Mouse (Mus musculus) neural tube, embryonic 13.5 days (tissue): Measurements from ENCODE around the gene Car2. TPM values are rescaled to one million over a fixed set of nuclear protein-coding genes. Genes with fewer than 3 reads are reported as not detected.
A peak's percentile ranks its signal among the peaks of the same experiment; 100 is the strongest.

Experiments
- ATAC-seq: fragments of 200-750 bp; cut with Nextera tagmentation; 2 replicates; pipeline ENCODE4 v1.8.0; 2017; ENCODE audit warnings: low read depth, mild to moderate bottlenecking, moderate TSS enrichment, moderate library complexity
- H3K27ac ChIP-seq: fragments of 300-500 bp; sonication (generic); replicated peaks from 2 replicates; pipeline ENCODE4 v1.5.1; 2015; ENCODE audit warnings: moderate library complexity, mild to moderate bottlenecking, inconsistent platforms
- H3K27me3 ChIP-seq: fragments of 300-500 bp; sonication (generic); 2 replicates; pipeline ENCODE4 v1.6.1; 2015; ENCODE audit warnings: mild to moderate bottlenecking, inconsistent platforms
- H3K36me3 ChIP-seq: fragments of 300-500 bp; sonication (generic); 2 replicates; pipeline ENCODE4 v1.6.1; 2015; ENCODE audit warnings: mild to moderate bottlenecking, inconsistent platforms
- H3K4me1 ChIP-seq: fragments of 300-500 bp; sonication (generic); replicated peaks from 2 replicates; pipeline ENCODE4 v1.6.1; 2015; ENCODE audit warnings: inconsistent platforms
- H3K4me2 ChIP-seq: fragments of 300-500 bp; sonication (generic); 2 replicates; pipeline ENCODE4 v1.6.1; 2015; ENCODE audit warnings: inconsistent platforms, mild to moderate bottlenecking, moderate library complexity
- H3K4me3 ChIP-seq: fragments of 300-500 bp; sonication (generic); 2 replicates; pipeline ENCODE4 v1.5.1; 2015; ENCODE audit warnings: mild to moderate bottlenecking, inconsistent platforms
- H3K9ac ChIP-seq: fragments of 300-500 bp; sonication (generic); 2 replicates; pipeline ENCODE4 v1.6.1; 2015; ENCODE audit warnings: moderate library complexity, mild to moderate bottlenecking, inconsistent platforms
- H3K9me3 ChIP-seq: fragments of 300-500 bp; sonication (generic); 2 replicates; pipeline ENCODE4 v1.6.1; 2016; ENCODE audit warnings: inconsistent platforms
- WGBS: fragments of 180-500 bp; shearing (Covaris S2); methylation state at CpG from one replicate; pipeline ENCODE4 v1.1.7; 2015; 5-methylcytosine and 5-hydroxymethylcytosine counted together
- polyA plus RNA-seq: library from polyadenylated mRNA; unstranded; fragments of >200 nt; fragmentation: Nextera tagmentation; extraction: Ambion mirVana; gene quantifications from 2 replicates; pipeline ENCODE4 v1.2.1, GENCODE M21; 2015

The Car2 gene
- polyA plus RNA-seq, 1 experiment from 2014 or later: 24.4 TPM

DNA sequence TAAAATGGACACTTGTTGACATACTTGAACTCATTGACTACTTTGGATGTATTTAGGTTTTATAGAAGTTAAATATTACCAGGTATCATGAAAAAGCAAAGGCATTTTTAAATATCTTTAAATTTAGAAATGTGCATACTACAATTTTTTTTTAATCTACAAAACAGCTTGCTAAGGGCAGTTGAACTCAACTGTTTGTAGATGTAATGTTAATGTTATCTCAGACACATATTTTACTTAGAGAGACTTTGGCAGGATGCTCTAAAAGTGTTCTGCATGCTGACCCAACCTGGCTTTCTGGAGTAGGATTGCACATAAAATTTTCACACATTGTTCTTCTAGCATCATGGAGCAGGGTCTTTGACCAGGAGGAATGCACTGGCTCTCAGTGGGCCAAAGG, 4.1 kb upstream of the Car2 start:
- Histone ChIP-seq H3K36me3 (no peaks in the 10 kb centered on the region), H3K4me1 (0 out of 2 replicates have a peak, but pooled peaks cover 2% of the 10 kb centered on the region), H3K4me2 (no peak overlapping the region), H3K9ac (no peak overlapping the region), H3K4me3 (no peak overlapping the region), H3K27ac (no peak overlapping the region), H3K9me3 (no peaks in the 10 kb centered on the region), H3K27me3 (peaks cover 12% of the 10 kb centered on the region)
- ATAC-seq: no peak

DNA sequence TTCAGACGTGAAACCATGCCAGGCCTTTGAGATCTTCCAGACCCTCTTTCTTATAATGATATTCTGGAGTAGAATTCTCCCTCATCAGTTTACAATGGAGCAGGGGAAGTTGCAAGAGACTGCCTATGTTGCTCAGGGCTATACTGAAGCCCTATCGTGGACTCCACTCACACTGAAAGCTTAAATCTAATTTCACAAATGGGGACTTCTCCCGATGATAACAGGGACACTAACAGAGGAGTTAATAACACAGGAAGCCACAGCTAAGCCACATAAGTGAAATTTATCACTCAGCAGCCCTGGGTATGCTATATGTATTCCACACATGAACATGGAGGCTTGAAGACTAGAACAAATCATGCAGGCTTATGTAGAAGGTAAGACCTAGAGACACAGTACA, 3.3 kb upstream of the Car2 start:
- WGBS: 87% methylated on average over 3 of the region's 3 CpGs
- Histone ChIP-seq H3K4me1 (0 out of 2 replicates have a peak, but pooled peaks cover 5% of the 10 kb centered on the region), H3K27me3 (peaks cover 18% of the 10 kb centered on the region), H3K9ac (no peak overlapping the region), H3K4me3 (no peak overlapping the region), H3K4me2 (no peak overlapping the region), H3K9me3 (no peaks in the 10 kb centered on the region), H3K27ac (no peak overlapping the region), H3K36me3 (no peaks in the 10 kb centered on the region)
- no peak for ATAC-seq

DNA sequence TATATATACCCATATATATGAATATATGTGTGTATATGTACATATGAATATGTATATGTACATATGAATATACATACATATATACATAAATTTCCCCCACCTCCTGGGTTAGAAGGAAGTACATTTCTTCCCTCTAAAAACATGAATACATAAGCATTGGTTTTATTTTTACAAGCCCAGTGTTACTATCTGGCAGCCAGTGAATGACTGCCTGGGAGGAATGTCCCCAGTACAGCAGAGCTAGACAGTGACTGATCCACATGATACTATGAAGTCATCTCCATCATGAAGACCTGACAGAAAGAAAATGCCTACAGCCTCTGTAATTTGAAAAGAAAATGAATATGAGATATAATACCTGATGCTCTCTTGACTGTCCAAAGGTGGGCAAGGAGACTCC, 1.2 kb upstream of the Car2 start:
- Histone ChIP-seq H3K4me2 (no peak overlapping the region), H3K9ac (no peak overlapping the region), H3K4me1 (0 out of 2 replicates have a peak, but pooled peaks cover 5% of the 10 kb centered on the region), H3K27ac (no peak overlapping the region), H3K4me3 (no peak overlapping the region), H3K9me3 (no peaks in the 10 kb centered on the region), H3K27me3 (peaks cover 25% of the 10 kb centered on the region), H3K36me3 (no peaks in the 10 kb centered on the region)
- ATAC-seq: no peak

DNA sequence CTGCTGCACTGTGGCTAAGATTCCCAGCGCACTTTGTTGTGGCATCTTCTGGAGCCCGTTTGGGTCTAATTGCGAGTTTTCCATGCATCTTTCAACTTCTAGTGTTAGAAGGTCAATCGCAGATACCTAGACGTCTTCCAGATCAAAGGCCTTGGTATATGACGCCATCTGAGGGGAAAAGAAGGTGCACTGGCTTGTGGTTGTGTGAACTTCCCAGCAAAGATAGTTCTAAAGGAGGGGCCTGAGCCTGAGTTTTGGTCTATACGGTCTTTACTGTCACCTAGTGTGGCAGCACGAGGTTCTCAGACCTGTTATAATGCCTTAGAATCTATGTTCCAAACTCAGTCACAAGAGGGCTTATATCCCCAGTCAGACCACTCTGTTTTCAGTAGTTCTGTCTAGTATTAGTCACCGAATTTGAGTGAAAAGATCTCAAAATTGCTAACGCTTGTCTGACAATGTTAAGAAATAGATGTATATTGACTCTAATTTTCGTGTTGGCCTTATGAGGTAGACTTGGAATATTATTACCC, 1.1 kb downstream of the Car2 start:
- H3K4me2 ChIP-seq: peak overlapping the region; percentile 82
- H3K27me3 ChIP-seq: peaks cover 28% of the 10 kb centered on the region
- no peak for ATAC-seq
- WGBS: 37% methylated on average over 11 of the region's 11 CpGs
- H3K9ac ChIP-seq: peak overlapping the region; percentile 87; the same call in 1 of the 2 replicates
- no peaks in the 10 kb centered on the region for H3K9me3 ChIP-seq
- peak overlapping the region; percentile 71 for H3K4me3 ChIP-seq
- H3K27ac ChIP-seq: no peak overlapping the region
- 0 out of 2 replicates have a peak, but pooled peaks cover 5% of the 10 kb centered on the region for H3K4me1 ChIP-seq
- H3K36me3 ChIP-seq: no peaks in the 10 kb centered on the region

DNA sequence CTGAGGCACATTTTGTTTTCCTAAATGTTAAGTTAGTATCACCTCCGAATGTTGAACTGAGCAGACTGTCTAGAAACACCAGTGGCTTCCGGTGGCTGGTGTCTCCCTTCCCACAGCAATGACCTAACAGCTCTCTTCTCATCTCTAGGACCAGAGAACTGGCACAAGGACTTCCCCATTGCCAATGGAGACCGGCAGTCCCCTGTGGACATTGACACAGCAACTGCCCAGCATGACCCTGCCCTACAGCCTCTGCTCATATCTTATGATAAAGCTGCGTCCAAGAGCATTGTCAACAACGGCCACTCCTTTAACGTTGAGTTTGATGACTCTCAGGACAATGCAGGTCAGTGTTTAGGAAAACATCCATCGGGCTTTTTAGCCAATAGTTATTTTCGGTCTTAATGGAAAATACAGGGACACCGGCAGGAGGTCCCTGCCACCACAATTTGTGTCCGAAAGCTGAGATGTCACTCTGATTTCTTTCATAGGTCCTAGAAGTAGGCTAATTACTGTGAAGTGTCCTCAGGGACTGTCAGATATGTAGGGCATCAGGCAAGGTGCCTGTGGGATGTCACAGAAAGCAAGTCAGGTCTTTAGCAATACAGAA, 1.7 kb downstream of the Car2 start:
- H3K4me3 ChIP-seq: no peak overlapping the region
- WGBS: 64% methylated on average over 10 of the region's 10 CpGs

DNA sequence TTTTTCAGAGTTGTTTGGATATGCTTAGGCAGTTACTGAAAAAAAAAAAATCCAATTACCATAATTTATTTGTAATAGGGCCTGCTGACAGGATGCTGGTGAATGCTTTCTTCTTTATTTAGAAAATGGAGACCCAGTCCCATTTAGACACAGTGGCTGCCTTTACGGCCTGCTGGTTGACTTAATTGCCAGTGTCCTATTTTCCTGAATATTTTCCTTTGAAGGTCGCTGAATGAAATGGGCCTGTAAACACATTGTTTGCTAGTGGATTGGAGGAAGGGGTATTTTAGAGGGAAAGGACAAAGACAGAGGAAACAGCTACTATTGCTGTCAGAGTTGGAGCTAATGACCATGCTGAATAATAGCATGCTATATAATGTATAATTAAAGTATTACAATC, 2.5 kb downstream of the Car2 start:
- Histone ChIP-seq H3K4me2 (no peak overlapping the region), H3K4me1 (0 out of 2 replicates have a peak, but pooled peaks cover 5% of the 10 kb centered on the region), H3K27ac (no peak overlapping the region), H3K27me3 (peaks cover 26% of the 10 kb centered on the region), H3K4me3 (no peak overlapping the region), H3K9ac (no peak overlapping the region), H3K36me3 (no peaks in the 10 kb centered on the region), H3K9me3 (no peaks in the 10 kb centered on the region)
- 22% methylated on average over 2 of the region's 2 CpGs for WGBS
- ATAC-seq: no peak

More for the DNA sequence above, 1.7 kb downstream of the Car2 start:
- H3K36me3 ChIP-seq: no peaks in the 10 kb centered on the region
- H3K4me1 ChIP-seq: 0 out of 2 replicates have a peak, but pooled peaks cover 5% of the 10 kb centered on the region
- peaks cover 28% of the 10 kb centered on the region for H3K27me3 ChIP-seq
- H3K9me3 ChIP-seq: no peaks in the 10 kb centered on the region
- ATAC-seq: no peak
- H3K9ac ChIP-seq: no peak overlapping the region
- H3K27ac ChIP-seq: no peak overlapping the region
- H3K4me2 ChIP-seq: peak overlapping the region; percentile 82; the same call in 1 of the 2 replicates

DNA sequence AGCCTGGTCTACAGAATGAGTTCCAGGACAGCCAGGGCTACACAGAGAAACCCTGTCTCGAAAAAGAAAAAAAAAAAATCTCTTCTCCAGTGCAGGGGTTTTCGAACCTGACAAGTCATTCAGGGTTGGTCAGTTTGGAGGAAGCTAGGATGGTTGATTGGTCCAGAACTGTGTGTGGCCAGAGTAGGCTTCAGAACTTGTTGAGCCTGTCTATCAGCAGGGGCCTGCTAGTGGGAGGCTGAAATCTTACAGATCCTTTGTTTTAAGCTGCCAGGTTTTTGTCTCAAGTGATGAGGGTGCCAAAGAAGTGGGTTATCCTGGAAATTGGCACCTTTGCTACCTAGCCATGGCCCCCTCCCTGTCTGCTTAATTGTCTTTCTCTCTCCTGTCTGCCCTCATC, 3.0 kb downstream of the Car2 start:
- no peak overlapping the region for H3K9ac ChIP-seq
- H3K27ac ChIP-seq: no peak overlapping the region
- no peaks in the 10 kb centered on the region for H3K36me3 ChIP-seq
- peak overlapping the region; percentile 7; the same call in 1 of the 2 replicates for H3K4me2 ChIP-seq
- peaks cover 26% of the 10 kb centered on the region for H3K27me3 ChIP-seq
- no peak overlapping the region for H3K4me3 ChIP-seq
- no peak for ATAC-seq
- WGBS: 78% methylated on average over 2 of the region's 2 CpGs
- H3K9me3 ChIP-seq: no peaks in the 10 kb centered on the region
- 0 out of 2 replicates have a peak, but pooled peaks cover 5% of the 10 kb centered on the region for H3K4me1 ChIP-seq

DNA sequence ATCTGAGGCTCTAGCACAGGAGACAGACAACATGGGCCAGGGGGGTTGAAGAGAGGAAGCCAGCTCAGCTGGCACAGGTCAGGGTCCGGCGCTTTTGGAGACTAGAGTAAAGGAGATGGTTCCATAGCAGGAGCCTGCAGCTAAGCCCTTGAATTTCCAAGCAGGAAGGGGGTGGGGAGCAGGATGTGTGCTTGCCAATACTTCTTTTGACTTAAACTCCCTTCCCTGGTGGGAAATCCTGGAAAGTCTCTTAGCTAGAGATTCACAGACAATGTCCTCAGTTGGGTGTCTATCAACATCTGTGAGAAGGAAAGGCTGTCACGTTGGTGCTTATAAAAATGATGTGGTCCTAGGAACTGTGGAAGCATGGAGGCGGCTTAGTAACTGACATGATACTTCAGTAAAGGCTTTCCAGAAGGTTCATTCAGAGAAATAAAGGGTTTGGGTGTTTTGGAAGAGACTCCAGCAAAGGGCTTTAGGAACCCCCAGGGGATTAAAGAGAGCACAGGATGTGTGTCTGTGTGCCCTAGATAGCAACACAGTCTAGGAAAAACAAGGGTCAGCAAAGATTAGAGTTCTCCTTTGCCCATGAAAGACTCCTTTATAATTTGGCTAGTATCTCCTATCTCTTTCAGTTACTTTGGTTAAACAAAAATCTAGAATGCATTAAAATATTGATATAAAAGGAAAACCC, 3.8 kb downstream of the Car2 start:
- Histone ChIP-seq H3K27me3 (peaks cover 25% of the 10 kb centered on the region), H3K27ac (no peak overlapping the region), H3K9ac (no peak overlapping the region), H3K36me3 (no peaks in the 10 kb centered on the region), H3K4me3 (no peak overlapping the region), H3K4me1 (0 out of 2 replicates have a peak, but pooled peaks cover 5% of the 10 kb centered on the region), H3K9me3 (no peaks in the 10 kb centered on the region), H3K4me2 (no peak overlapping the region)
- ATAC-seq: no peak
- 71% methylated on average over 4 of the region's 4 CpGs for WGBS

DNA sequence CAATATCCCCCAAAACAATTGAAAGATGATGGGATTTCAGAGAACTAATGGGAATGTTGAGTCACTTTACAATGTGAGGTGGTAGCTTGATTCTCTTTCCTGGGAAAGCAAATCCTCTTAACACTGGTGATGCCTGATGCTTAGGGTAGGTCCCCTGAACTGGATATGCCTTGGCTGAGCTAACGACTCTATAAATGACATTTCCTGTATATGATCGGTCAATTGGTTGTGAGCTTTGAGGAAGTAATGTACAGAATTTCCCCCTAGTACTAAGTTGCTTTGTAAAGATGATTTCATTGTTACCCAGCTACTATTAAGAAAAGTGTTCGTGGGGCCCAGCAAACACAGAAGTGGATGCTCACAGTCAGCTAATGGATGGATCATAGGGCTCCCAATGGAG, 6.9 kb downstream of the Car2 start:
- H3K4me2 ChIP-seq: no peak overlapping the region
- H3K27ac ChIP-seq: no peak overlapping the region
- H3K4me3 ChIP-seq: no peak overlapping the region
- H3K4me1 ChIP-seq: no peaks in the 10 kb centered on the region
- 0 out of 2 replicates have a peak, but pooled peaks cover 7% of the 10 kb centered on the region for H3K27me3 ChIP-seq
- no peak overlapping the region for H3K9ac ChIP-seq
- no peaks in the 10 kb centered on the region for H3K36me3 ChIP-seq
- 93% methylated on average over 3 of the region's 3 CpGs for WGBS
- no peaks in the 10 kb centered on the region for H3K9me3 ChIP-seq
- ATAC-seq: no peak

DNA sequence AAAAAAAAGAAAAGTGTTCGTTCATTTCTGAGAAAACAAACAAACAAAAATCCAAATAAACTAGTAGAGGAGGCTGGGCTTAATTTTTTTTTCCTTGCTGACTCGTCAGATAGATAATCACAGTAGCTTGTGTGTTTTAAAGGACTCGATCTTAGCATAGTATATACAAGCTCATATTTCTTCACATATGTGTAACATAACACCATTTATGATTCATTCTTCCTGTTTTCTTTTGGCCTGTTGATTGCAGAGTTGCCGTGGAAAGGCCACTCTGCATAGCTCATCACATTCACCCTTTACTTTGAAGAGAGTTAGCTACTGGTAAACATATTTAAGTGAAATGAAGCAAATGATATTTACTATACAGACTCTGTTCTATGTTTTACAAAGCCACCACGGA, 7.6 kb downstream of the Car2 start:
- 76% methylated on average over 5 of the region's 5 CpGs for WGBS
- 0 out of 2 replicates have a peak, but pooled peaks cover 5% of the 10 kb centered on the region for H3K27me3 ChIP-seq

DNA sequence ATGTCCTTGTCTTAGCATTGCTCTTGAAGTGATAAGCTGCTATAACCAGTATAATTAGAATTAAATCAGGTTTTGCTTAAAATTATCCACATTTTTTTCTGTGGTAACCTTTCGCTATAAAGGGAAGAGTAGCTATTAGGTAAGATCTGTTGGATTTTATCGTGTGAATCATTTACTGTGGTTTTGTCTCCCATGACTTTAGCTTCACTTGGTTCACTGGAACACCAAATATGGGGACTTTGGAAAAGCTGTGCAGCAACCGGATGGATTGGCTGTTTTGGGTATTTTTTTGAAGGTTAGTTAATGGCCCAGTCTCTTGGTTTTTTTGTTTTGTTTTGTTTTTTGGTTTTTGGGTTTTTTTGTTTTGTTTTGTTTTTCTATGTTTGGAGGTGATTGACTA, 9.3 kb downstream of the Car2 start:
- ATAC-seq: no peak
- H3K4me2 ChIP-seq: no peak overlapping the region
- H3K9ac ChIP-seq: no peak overlapping the region
- H3K27ac ChIP-seq: no peak overlapping the region
- H3K27me3 ChIP-seq: no peaks in the 10 kb centered on the region
- H3K9me3 ChIP-seq: no peaks in the 10 kb centered on the region
- no peaks in the 10 kb centered on the region for H3K36me3 ChIP-seq
- H3K4me3 ChIP-seq: no peak overlapping the region
- no peaks in the 10 kb centered on the region for H3K4me1 ChIP-seq
- WGBS: 94% methylated on average over 3 of the region's 3 CpGs

More for the DNA sequence above, 7.6 kb downstream of the Car2 start:
- no peaks in the 10 kb centered on the region for H3K9me3 ChIP-seq
- H3K9ac ChIP-seq: no peak overlapping the region
- no peak for ATAC-seq
- H3K27ac ChIP-seq: no peak overlapping the region
- no peaks in the 10 kb centered on the region for H3K4me1 ChIP-seq
- H3K36me3 ChIP-seq: no peaks in the 10 kb centered on the region
- H3K4me2 ChIP-seq: no peak overlapping the region
- H3K4me3 ChIP-seq: no peak overlapping the region

DNA sequence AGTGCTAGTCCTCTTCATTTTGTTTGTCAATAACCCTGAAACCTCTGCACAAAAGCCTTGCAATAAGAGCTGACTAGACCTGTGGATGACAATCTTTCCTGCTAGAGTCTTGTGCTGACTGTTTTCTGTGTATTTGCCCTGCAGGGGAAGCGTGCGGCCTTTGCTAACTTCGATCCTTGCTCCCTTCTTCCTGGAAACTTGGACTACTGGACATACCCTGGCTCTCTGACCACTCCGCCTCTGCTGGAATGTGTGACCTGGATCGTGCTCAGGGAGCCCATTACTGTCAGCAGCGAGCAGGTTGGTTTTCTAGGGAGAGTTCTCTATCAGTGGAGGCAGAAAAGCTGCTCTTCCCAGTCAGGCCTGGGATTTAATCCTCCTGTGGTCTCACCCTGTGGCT, 11.7 kb downstream of the Car2 start:
- H3K4me1 ChIP-seq: no peaks in the 10 kb centered on the region
- no peaks in the 10 kb centered on the region for H3K36me3 ChIP-seq
- 88% methylated on average over 6 of the region's 6 CpGs for WGBS
- H3K27me3 ChIP-seq: no peaks in the 10 kb centered on the region
- no peak overlapping the region for H3K9ac ChIP-seq
- H3K27ac ChIP-seq: no peak overlapping the region
- H3K9me3 ChIP-seq: no peaks in the 10 kb centered on the region
- no peak overlapping the region for H3K4me3 ChIP-seq
- ATAC-seq: no peak
- H3K4me2 ChIP-seq: no peak overlapping the region
